Mouse (Mus musculus) embryonic facial prominence, embryonic 15.5 days (tissue): ENCODE measurements at regions not wholly inside any gene's neighbourhood (a gene's known extent, or its start where the extent isn't known, plus 50 kb on each side); places are given as distances from the start of the nearest gene placed in this dataset.

Source experiments
- ATAC-seq: fragments of 200-750 bp; cut with Nextera tagmentation; 2 replicates; pipeline ENCODE4 v1.8.0; 2017; ENCODE audit warnings: low read depth, moderate TSS enrichment; ENCODE audit not compliant: insufficient number of reproducible peaks, low FRiP score, low TSS enrichment
- H3K27ac ChIP-seq: fragments of 300-500 bp; sonication (generic); replicated peaks from 2 replicates; pipeline ENCODE4 v1.5.1; 2015; ENCODE audit warnings: mild to moderate bottlenecking, inconsistent platforms
- H3K27me3 ChIP-seq: fragments of 300-500 bp; sonication (generic); 2 replicates; pipeline ENCODE4 v1.6.1; 2015; ENCODE audit warnings: inconsistent platforms
- H3K36me3 ChIP-seq: fragments of 300-500 bp; sonication (generic); 2 replicates; pipeline ENCODE4 v1.6.1; 2015; ENCODE audit warnings: mild to moderate bottlenecking, inconsistent platforms
- H3K4me1 ChIP-seq: fragments of 300-500 bp; sonication (generic); 2 replicates; pipeline ENCODE4 v1.6.1; 2015; ENCODE audit warnings: inconsistent platforms
- H3K4me2 ChIP-seq: fragments of 300-500 bp; sonication (generic); replicated peaks from 2 replicates; pipeline ENCODE4 v1.6.1; 2015; ENCODE audit warnings: mild to moderate bottlenecking, inconsistent platforms
- H3K4me3 ChIP-seq: fragments of 300-500 bp; sonication (generic); replicated peaks from 2 replicates; pipeline ENCODE4 v1.5.1; 2015; ENCODE audit warnings: mild to moderate bottlenecking, inconsistent platforms
- H3K9ac ChIP-seq: fragments of 300-500 bp; sonication (generic); 2 replicates; pipeline ENCODE4 v1.6.1; 2015; ENCODE audit warnings: inconsistent platforms
- H3K9me3 ChIP-seq: fragments of 300-500 bp; sonication (generic); replicated peaks from 2 replicates; pipeline ENCODE4 v1.6.1; 2016; ENCODE audit warnings: inconsistent platforms
- WGBS: fragments of 180-500 bp; shearing (Covaris S2); methylation state at CpG from one replicate; pipeline ENCODE4 v1.1.7; 2015; 5-methylcytosine and 5-hydroxymethylcytosine counted together

DNA sequence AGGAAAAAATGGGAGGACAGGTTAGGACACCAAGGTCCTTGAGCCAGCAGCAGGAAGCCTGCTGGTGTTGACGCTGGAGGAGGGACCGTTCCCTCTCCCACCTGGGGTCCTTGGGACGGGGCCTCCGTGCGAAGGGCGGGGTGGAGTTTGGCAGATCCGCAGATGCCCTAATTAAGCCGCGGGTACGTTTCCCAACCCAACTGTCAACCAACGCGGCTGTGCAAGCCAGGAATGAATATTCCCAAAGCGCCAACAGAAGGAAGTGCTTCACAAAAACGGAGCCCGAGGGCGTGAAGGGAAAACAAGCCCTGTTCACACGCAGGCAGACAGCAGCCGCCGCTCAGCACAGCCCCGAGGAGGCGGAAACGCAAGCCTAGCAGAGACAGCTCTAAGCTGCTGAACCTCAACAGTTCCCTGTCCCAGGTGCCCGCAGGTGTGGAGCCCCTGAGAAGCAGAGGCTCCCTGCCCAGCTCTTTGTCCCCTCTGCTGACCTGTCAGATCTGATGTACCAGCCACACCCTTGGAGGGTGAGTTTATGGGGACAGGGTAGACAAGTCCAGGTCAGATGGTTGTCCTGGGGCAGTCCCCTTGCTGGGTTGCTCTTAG is 136.1 kb upstream of the Gli2 start:
- H3K36me3 ChIP-seq: no peaks in the 10 kb centered on the region
- H3K9me3 ChIP-seq: no peaks in the 10 kb centered on the region
- peak overlapping the region; percentile 42 for H3K4me2 ChIP-seq
- H3K27me3 ChIP-seq: 0 out of 2 replicates have a peak, but pooled peaks cover 2% of the 10 kb centered on the region
- no peak overlapping the region for H3K27ac ChIP-seq
- H3K4me1 ChIP-seq: peaks cover 9% of the 10 kb centered on the region
- ATAC-seq: 0 out of 2 replicates have a peak, but pooled peaks have one; percentile 19
- H3K9ac ChIP-seq: no peak overlapping the region
- WGBS: under 1% methylated on average over 22 of the region's 23 CpGs
- H3K4me3 ChIP-seq: peak overlapping the region; percentile 18

DNA sequence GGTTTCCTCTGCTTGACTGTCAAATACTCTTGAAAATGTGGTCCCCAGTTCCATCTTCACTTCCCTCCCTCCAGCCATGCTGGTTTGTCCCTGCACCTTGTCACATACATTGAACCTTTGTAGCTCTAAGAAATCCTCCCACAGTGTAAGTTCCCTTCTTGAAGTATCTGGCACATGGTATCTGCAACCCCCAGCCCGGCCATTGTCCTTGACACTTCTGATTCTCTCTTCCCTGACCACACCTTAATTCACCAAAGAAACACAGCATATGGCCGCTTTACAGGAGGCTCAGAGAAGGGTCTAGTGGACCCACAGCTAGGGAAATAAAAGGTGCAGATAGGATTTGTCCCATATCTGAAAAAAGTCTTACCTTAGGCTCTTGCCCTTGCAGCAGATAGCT is 133.9 kb upstream of the Gli2 start:
- Histone ChIP-seq H3K27me3 (0 out of 2 replicates have a peak, but pooled peaks cover 2% of the 10 kb centered on the region), H3K9ac (no peak overlapping the region), H3K27ac (no peak overlapping the region), H3K9me3 (no peaks in the 10 kb centered on the region), H3K4me1 (peaks cover 9% of the 10 kb centered on the region), H3K36me3 (no peaks in the 10 kb centered on the region), H3K4me3 (no peak overlapping the region), H3K4me2 (no peak overlapping the region)
- no peak for ATAC-seq
- 75% methylated on average over 2 of the region's 2 CpGs for WGBS

DNA sequence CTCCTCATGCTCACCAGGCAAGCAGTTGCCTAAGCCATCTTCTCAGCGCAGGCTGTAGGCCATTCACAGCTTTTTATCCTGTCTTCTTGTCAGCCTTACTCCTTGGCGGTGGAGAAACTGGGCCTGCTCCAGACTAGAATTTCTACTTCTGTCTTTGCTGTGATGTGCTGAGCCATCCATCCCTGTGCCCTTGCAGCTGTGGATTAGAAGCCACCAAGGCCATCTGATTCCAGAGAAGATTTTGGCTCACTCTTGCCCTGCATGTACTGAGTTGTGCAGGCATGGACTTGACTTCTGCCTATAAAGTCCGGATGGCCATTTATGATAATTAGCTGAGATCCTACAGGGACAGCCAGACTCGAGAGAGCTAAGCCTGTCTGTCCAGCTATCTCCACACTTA is 133.4 kb upstream of the Gli2 start:
- no peaks in the 10 kb centered on the region for H3K36me3 ChIP-seq
- H3K27ac ChIP-seq: no peak overlapping the region
- H3K4me3 ChIP-seq: no peak overlapping the region
- ATAC-seq: no peak
- H3K9ac ChIP-seq: no peak overlapping the region
- WGBS: 70% methylated on average over 4 of the region's 4 CpGs
- no peaks in the 10 kb centered on the region for H3K9me3 ChIP-seq
- peaks cover 9% of the 10 kb centered on the region for H3K4me1 ChIP-seq
- H3K27me3 ChIP-seq: 0 out of 2 replicates have a peak, but pooled peaks cover 2% of the 10 kb centered on the region
- H3K4me2 ChIP-seq: no peak overlapping the region

DNA sequence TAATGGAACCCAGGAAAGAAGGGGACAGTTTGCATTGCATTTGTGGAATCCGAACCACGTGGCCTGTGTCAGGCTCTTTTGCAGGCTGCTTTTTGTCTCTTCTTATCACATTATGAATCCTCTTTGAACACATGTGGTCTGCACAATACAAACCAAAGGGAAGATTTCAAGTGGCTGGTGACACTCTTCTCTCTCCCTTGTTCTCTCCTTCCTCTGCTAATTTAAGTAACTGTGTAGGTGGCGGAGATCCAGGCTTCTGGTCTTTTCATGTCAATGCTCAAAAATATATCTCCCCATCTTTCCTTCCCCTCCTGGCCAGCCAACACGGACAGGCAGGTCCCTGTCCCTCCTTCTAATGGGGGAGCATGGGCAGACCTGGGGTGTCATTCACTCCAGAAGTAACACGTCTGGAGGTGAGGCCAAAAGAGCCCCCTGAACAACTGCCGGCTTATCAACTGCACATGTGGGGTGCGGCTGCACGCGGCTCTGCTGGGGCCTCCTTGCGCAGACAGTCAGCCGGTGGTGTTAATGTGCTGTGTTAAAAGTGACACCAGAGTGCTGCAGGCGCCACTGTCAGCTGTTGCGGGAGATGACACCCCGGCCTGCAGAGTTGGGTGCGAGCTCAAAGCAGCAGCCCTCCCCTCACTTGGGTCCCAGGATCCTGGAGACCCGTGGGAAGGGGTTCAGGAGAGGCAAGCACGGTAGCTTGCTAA is 130.3 kb upstream of the Gli2 start:
- Histone ChIP-seq H3K27ac (no peak overlapping the region), H3K36me3 (no peaks in the 10 kb centered on the region), H3K4me1 (no peaks in the 10 kb centered on the region), H3K9me3 (no peaks in the 10 kb centered on the region), H3K4me2 (no peak overlapping the region), H3K4me3 (no peak overlapping the region), H3K9ac (no peak overlapping the region), H3K27me3 (no peaks in the 10 kb centered on the region)
- 76% methylated on average over 17 of the region's 17 CpGs for WGBS
- ATAC-seq: no peak

DNA sequence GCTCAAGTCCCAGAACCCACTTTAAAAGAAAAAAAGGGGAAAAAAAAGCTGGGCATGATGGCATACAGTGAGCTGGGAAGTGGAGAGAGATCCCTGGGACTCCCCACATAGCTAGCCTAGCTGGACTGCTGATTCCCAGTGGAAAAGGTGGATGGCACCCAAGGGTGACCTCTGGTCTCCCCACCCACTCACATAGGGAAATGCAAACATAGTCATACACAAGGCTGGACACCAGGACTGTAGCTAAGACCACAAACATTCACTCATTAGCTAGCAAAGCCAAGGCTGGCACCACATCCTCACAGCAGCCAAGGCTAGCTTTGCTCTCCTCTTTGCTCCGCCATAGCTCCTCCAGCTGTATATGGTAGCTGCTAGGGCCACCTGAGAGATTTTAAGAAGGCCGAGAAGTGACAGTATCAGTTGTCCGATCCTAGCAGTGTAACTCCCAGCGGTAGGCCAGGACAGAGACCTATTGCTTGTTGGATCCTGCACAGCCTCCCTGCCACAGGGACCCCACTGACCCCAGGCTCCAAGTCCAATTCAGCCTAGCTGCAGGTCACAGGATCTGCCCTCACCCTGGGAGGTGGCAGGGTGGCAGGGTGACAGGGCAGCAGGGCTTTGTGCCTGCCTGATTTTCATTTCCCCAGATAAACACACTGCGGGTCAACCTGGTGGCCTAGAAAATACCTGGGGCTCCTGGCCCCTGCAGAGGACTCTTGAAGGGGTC is 119.8 kb upstream of the Gli2 start:
- H3K9me3 ChIP-seq: no peaks in the 10 kb centered on the region
- H3K4me2 ChIP-seq: no peak overlapping the region
- H3K4me1 ChIP-seq: no peaks in the 10 kb centered on the region
- no peak overlapping the region for H3K9ac ChIP-seq
- no peak overlapping the region for H3K27ac ChIP-seq
- 75% methylated on average over 5 of the region's 5 CpGs for WGBS
- no peak for ATAC-seq
- H3K27me3 ChIP-seq: no peaks in the 10 kb centered on the region
- H3K36me3 ChIP-seq: no peaks in the 10 kb centered on the region
- H3K4me3 ChIP-seq: no peak overlapping the region

DNA sequence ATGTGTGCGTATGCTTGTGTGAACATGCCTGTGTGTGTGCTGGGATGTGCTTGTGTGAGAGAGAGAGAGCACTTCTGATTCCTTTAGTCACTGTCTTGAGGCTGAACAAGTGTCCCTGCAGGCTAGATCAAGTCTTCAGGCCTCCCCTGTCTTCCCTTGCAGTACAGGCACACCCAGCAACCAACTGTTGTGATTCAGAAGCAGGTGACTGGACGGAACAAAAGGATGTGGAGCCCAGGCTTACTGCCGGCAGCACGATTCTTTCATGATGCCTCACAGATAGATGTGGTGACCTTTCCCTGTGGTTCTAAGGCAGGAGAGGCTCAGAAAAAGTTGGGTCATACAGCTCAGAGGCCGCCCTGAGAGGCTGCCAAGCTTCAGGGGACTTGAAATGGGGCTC is 114.0 kb upstream of the Gli2 start:
- Histone ChIP-seq H3K27ac (no peak overlapping the region), H3K4me2 (no peak overlapping the region), H3K36me3 (no peaks in the 10 kb centered on the region), H3K9ac (no peak overlapping the region), H3K9me3 (no peaks in the 10 kb centered on the region), H3K4me3 (no peak overlapping the region), H3K4me1 (no peaks in the 10 kb centered on the region), H3K27me3 (no peaks in the 10 kb centered on the region)
- ATAC-seq: no peak
- 72% methylated on average over 5 of the region's 5 CpGs for WGBS

DNA sequence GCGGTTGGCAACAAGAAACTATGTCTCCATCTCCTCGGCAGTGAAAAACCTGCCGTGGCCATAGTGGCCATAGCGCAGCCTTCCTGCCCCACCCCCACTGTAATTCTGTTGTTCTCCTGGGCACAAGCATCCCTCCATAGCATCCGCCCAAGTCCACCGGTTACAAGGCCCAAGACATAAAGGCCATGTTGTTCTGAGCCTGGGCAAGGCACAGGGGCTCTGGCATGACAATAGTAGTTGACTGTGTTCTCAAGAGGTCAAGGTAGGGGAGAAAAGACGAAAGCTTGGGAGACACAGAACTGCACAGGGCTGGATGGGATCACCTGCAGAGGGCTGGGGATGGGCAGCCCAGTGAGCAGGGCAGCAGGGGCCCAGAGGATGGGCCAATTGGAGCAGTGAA is 112.9 kb upstream of the Gli2 start:
- WGBS: 87% methylated on average over 7 of the region's 7 CpGs
- H3K36me3 ChIP-seq: no peaks in the 10 kb centered on the region
- H3K4me2 ChIP-seq: no peak overlapping the region
- no peak overlapping the region for H3K9ac ChIP-seq
- no peak for ATAC-seq
- H3K27me3 ChIP-seq: no peaks in the 10 kb centered on the region
- no peaks in the 10 kb centered on the region for H3K9me3 ChIP-seq
- no peaks in the 10 kb centered on the region for H3K4me1 ChIP-seq
- H3K4me3 ChIP-seq: no peak overlapping the region
- H3K27ac ChIP-seq: no peak overlapping the region

DNA sequence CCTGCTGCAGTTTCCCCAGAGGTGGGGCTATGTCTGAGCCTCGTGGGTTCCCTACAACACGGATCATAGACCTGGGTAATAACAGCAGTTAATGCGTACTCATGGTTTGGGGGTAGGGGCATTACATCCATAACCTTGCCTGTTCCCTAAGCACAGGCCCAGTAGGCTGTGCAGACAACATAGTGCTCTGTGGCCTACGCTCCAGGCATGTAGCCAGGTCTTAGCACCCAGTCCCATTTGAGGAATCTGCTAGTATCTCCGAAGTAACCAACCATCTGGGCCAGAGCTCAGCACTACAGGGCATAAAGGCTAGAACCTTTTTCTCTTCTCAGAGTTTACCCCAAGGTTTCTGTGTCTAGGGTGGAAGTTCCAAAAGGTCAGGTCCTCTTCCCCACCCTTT is 111.4 kb upstream of the Gli2 start:
- ATAC-seq: no peak
- Histone ChIP-seq H3K27ac (no peak overlapping the region), H3K27me3 (no peaks in the 10 kb centered on the region), H3K9ac (no peak overlapping the region), H3K4me2 (no peak overlapping the region), H3K9me3 (no peaks in the 10 kb centered on the region), H3K36me3 (no peaks in the 10 kb centered on the region), H3K4me1 (no peaks in the 10 kb centered on the region), H3K4me3 (no peak overlapping the region)
- WGBS: 79% methylated on average over 5 of the region's 5 CpGs

DNA sequence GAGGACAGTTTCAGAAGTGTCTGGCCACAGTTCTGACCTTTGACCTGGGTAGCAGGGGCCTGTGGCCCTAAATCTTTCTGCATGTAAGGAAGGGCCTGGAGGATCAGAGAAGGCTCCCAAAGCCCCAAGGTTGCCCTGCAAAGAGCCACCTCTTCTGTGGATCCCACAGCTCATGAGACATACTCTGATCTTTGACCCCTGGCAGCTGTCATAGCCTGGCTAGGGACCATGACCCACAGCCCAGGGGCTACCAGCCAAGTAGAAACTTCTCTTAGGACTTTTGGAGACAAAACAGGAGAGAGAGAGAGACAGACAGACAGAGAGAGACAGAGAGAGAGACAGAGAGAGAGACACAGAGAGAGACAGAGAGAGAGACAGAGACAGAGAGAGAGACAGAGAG is 110.4 kb upstream of the Gli2 start:
- H3K27ac ChIP-seq: no peak overlapping the region
- H3K4me2 ChIP-seq: no peak overlapping the region
- no peaks in the 10 kb centered on the region for H3K27me3 ChIP-seq
- H3K9me3 ChIP-seq: no peaks in the 10 kb centered on the region
- no peak overlapping the region for H3K9ac ChIP-seq
- no peak overlapping the region for H3K4me3 ChIP-seq
- no peaks in the 10 kb centered on the region for H3K36me3 ChIP-seq
- ATAC-seq: no peak
- H3K4me1 ChIP-seq: no peaks in the 10 kb centered on the region

DNA sequence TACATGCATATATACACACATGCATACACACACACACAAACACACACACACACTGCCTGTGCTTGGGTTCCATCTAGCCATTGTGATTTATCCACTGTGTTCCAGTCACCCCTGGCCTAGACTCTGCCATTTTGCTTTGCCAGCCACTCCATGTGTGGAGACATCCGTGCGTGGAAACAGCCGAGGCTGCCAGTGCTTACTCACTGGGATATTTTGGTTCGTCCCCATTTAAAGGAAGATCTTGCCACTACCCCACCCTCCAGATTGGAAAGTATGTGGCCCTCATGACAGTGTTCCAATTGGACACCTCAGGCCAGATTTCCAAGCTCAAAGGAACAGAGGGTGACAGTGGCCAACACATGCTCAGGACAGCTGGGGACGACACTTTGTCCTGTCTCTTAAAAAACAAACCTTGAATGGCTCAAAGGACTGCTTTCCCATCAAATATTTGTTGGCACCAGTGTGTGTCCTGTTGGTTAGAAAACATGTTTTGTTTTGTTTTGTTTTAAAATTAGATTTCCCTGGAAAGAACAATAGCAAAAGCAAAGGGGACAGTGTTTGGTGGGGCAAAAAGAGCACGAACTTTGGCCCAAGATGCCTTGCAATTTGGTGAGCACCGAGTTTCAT is 109.8 kb upstream of the Gli2 start:
- Histone ChIP-seq H3K9ac (no peak overlapping the region), H3K9me3 (no peaks in the 10 kb centered on the region), H3K27ac (no peak overlapping the region), H3K4me3 (no peak overlapping the region), H3K4me2 (no peak overlapping the region), H3K36me3 (no peaks in the 10 kb centered on the region), H3K27me3 (no peaks in the 10 kb centered on the region), H3K4me1 (no peaks in the 10 kb centered on the region)
- 77% methylated on average over 7 of the region's 7 CpGs for WGBS
- ATAC-seq: no peak

DNA sequence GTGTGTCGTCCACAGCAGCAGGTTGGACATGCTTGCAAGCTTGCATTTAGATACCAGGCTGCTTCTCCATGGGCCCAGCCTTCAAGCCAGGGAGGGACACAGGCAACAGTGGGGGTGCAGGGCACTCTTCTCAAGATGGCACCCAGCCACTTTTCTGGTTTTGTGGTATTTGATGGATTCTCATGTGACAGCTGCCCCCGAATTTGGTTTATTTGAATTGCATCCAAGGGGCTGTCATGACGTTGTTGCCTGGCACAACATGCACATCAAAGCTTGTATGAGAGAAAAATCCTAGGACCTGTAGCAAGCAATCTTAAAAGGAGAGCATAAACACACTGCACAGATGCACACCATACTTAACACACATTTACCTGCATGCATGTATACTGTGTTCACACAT is 108.3 kb upstream of the Gli2 start:
- H3K9me3 ChIP-seq: no peaks in the 10 kb centered on the region
- H3K4me1 ChIP-seq: no peaks in the 10 kb centered on the region
- no peak overlapping the region for H3K4me2 ChIP-seq
- H3K27me3 ChIP-seq: no peaks in the 10 kb centered on the region
- no peak overlapping the region for H3K9ac ChIP-seq
- no peak for ATAC-seq
- H3K36me3 ChIP-seq: no peaks in the 10 kb centered on the region
- no peak overlapping the region for H3K4me3 ChIP-seq
- 50% methylated on average over 3 of the region's 3 CpGs for WGBS
- H3K27ac ChIP-seq: no peak overlapping the region
